Mouse (Mus musculus) adrenal gland, adult 2 months (tissue): ENCODE measurements around the gene Zscan29. TPM values are rescaled to one million over a fixed set of nuclear protein-coding genes. Genes with fewer than 3 reads are reported as not detected.
"Not testable (repeated sequence)": the region's sequence is repeated elsewhere in the genome, so short reads cannot be mapped to it uniquely, and the experiment has no call there.

Experiments used
- DNase-seq: peaks from one replicate; pipeline ENCODE4 v3.0.0; 2021
- polyA plus RNA-seq: library from polyadenylated mRNA; depleted of rRNA; stranded (reverse); fragments of >200 nt; gene quantifications from 2 replicates; pipeline ENCODE4 v1.2.3, GENCODE M21; 2012; rRNA removed
- total RNA-seq, 2 experiments: library from RNA; stranded (reverse); gene quantifications; 2 replicates each; pipeline ENCODE4 v1.2.3; 2021

Gene Zscan29
- total and polyA plus RNA-seq, 3 experiments, result 3.1 to 19.6 (median 13.5) TPM

GRCm38 (mm10) chr2:121137371-121137770, 33.6 kb downstream of the Zscan29 start:
- no peak for DNase-seq

- DNase-seq, result no peak
These were observed 38.1 kb downstream of the Zscan29 start for GRCm38 (mm10) chr2:121132822-121133221.

- peak; percentile 57 for DNase-seq
These were observed 41.9 kb downstream of the Zscan29 start for GRCm38 (mm10) chr2:121128865-121129620.

GRCm38 (mm10) chr2:121127536-121127935, 43.4 kb downstream of the Zscan29 start:
- DNase-seq, result no peak

- DNase-seq, result not testable (repeated sequence)
These were observed 44.6 kb downstream of the Zscan29 start for GRCm38 (mm10) chr2:121126302-121126701.

GRCm38 (mm10) chr2:121119260-121119659, 51.7 kb downstream of the Zscan29 start:
- no peak for DNase-seq

- DNase-seq, result no peak
These were observed 55.5 kb downstream of the Zscan29 start for GRCm38 (mm10) chr2:121115418-121115817.

GRCm38 (mm10) chr2:121109695-121110094, 61.2 kb downstream of the Zscan29 start, which contains the start of gene Tgm7:
Gene Tgm7, minus strand, starts transcription at chr2:121109795.
- no peak for DNase-seq

Other genes starting within 250 kb of the Zscan29 start
- 10 to 100 TPM; 31.5 to 32.8 TPM for gene Ubr1, start 200.4 kb downstream of the Zscan29 start, total RNA-seq
- 23.7 and 30.3 TPM in 2 replicates for gene Ubr1, start 200.4 kb downstream of the Zscan29 start, polyA plus RNA-seq
- 10 to 100 TPM; 11.9 to 28.5 TPM for gene Tmem62, start 194.1 kb downstream of the Zscan29 start, total RNA-seq
- gene Tmem62, start 194.1 kb downstream of the Zscan29 start, polyA plus RNA-seq, result 9.2 and 13.4 TPM in 2 replicates
- 10 to 100 TPM; 43.7 to 44.8 TPM for gene Ccndbp1, start 162.7 kb downstream of the Zscan29 start, total RNA-seq
- 9.7 and 13.7 TPM in 2 replicates for gene Ccndbp1, start 162.7 kb downstream of the Zscan29 start, polyA plus RNA-seq
- under 1 TPM in 1 of 2 experiments, not detected in 1; 0.17 TPM for gene Epb42, start 134.1 kb downstream of the Zscan29 start, total RNA-seq
- gene Epb42, start 134.1 kb downstream of the Zscan29 start, polyA plus RNA-seq, result not detected in 2 replicates
- gene Tgm5, start 85.3 kb downstream of the Zscan29 start, total RNA-seq, result under 1 TPM in 1 of 2 experiments, not detected in 1; 0.12 TPM
- gene Tgm5, start 85.3 kb downstream of the Zscan29 start, polyA plus RNA-seq, result not detected in 2 replicates
- not detected for gene Tgm7, start 61.3 kb downstream of the Zscan29 start, total RNA-seq
- gene Tgm7, start 61.3 kb downstream of the Zscan29 start, polyA plus RNA-seq, result not detected in 2 replicates
- gene Adal, start 30.7 kb downstream of the Zscan29 start, total RNA-seq, result 10 to 100 TPM; 19.1 to 20.6 TPM
- gene Adal, start 30.7 kb downstream of the Zscan29 start, polyA plus RNA-seq, result 11.7 and 12.8 TPM in 2 replicates
- 10 to 100 TPM in 1 of 2 experiments, 1 to 10 TPM in 1; 7.0 to 11.8 TPM for gene Lcmt2, start 30.5 kb downstream of the Zscan29 start, total RNA-seq
- gene Lcmt2, start 30.5 kb downstream of the Zscan29 start, polyA plus RNA-seq, result 17.9 and 18.1 TPM in 2 replicates
- 10 to 100 TPM; 38.6 to 42.4 TPM for gene Tubgcp4, start 471 bp downstream of the Zscan29 start, total RNA-seq
- gene Tubgcp4, start 471 bp downstream of the Zscan29 start, polyA plus RNA-seq, result 28.4 and 42.1 TPM in 2 replicates
- gene Trp53bp1, start 100.3 kb upstream of the Zscan29 start, total RNA-seq, result 10 to 100 TPM; 52.2 to 67.9 TPM
- 25.1 and 33.4 TPM in 2 replicates for gene Trp53bp1, start 100.3 kb upstream of the Zscan29 start, polyA plus RNA-seq
- gene Map1a, start 118.5 kb upstream of the Zscan29 start, total RNA-seq, result 10 to 100 TPM in 1 of 2 experiments, 1 to 10 TPM in 1; 5.1 to 12.1 TPM
- 2.4 and 4.2 TPM in 2 replicates for gene Map1a, start 118.5 kb upstream of the Zscan29 start, polyA plus RNA-seq
- gene Ppip5k1, start 184.3 kb upstream of the Zscan29 start, total RNA-seq, result 10 to 100 TPM; 51.4 to 56.9 TPM
- 36.7 and 41.0 TPM in 2 replicates for gene Ppip5k1, start 184.3 kb upstream of the Zscan29 start, polyA plus RNA-seq
- 10 to 100 TPM in 1 of 2 experiments, 1 to 10 TPM in 1; 6.9 to 14.2 TPM for gene Ckmt1, start 186.6 kb upstream of the Zscan29 start, total RNA-seq
- 9.2 and 11.5 TPM in 2 replicates for gene Ckmt1, start 186.6 kb upstream of the Zscan29 start, polyA plus RNA-seq
- gene Strc, start 216.0 kb upstream of the Zscan29 start, total RNA-seq, result under 1 TPM in 1 of 2 experiments, not detected in 1; 0.31 TPM
- gene Strc, start 216.0 kb upstream of the Zscan29 start, polyA plus RNA-seq, result 0.07 and 0.16 TPM in 2 replicates
- gene Pdia3, start 242.7 kb upstream of the Zscan29 start, total RNA-seq, result 100 to 1,000 TPM; 385 to 421 TPM
- gene Pdia3, start 242.7 kb upstream of the Zscan29 start, polyA plus RNA-seq, result 1,644 and 2,044 TPM in 2 replicates
- gene Catsper2, start 242.7 kb upstream of the Zscan29 start, total RNA-seq, result 1 to 10 TPM; 1.5 to 2.4 TPM
- gene Catsper2, start 242.7 kb upstream of the Zscan29 start, polyA plus RNA-seq, result 0.65 and 0.95 TPM in 2 replicates